ENCODE assay signal across 9 mouse cellular contexts in genomic region chr7:142657821-142658614, GRCm38 (mm10). TPM values are rescaled to one million over a fixed set of nuclear protein-coding genes. Genes with fewer than 3 reads are reported as not detected.
DNase-seq lines count a peak whose midpoint lies in the region; ATAC-seq lines count a peak whose summit lies in the region.
"Had no signal": no experiment of that assay in that cellular context is flagged by ENCODE, and none has a peak within 500 bp of the region (broad histone marks: within the 10 kb centered on the region; RNA-seq: fewer than 3 reads in every experiment).

No protein-coding gene starts in this region.

- ATAC-seq in megakaryocyte, adult 5-6 weeks (ENCODE audit: poor library complexity, severe bottlenecking): no peak
- ATAC-seq in limb, embryonic 11.5 days (ENCODE audit: insufficient number of reproducible peaks, low FRiP score, low TSS enrichment, low read depth): peak; percentile 18
- no peak for ATAC-seq in stomach, embryonic 14.5 days (ENCODE audit: insufficient number of reproducible peaks, insufficient read depth, low FRiP score, low read depth)

- H3K4me3 ChIP-seq in megakaryocyte, embryonic 14.5 days (replicated peaks): peak overlapping the region; percentile 85
- H3K4me3 ChIP-seq in limb, embryonic 11.5 days (ENCODE audit: low read depth, low read length): peak overlapping the region; percentile 73
- peak overlapping the region; percentile 59 for H3K4me3 ChIP-seq in stomach, embryonic 14.5 days (ENCODE audit: low read depth, low read length)

- H3K9ac ChIP-seq in limb, embryonic 11.5 days (ENCODE audit: low read length): peak overlapping the region; percentile 95
- peak overlapping the region; percentile 84 for H3K9ac ChIP-seq in stomach, embryonic 14.5 days (replicated peaks; ENCODE audit: low read depth, low read length)

- no peaks in the 10 kb centered on the region for H3K36me3 ChIP-seq in megakaryocyte, embryonic 14.5 days (replicated peaks; ENCODE audit: low read length)
- H3K36me3 ChIP-seq in limb, embryonic 11.5 days (ENCODE audit: control insufficient read depth, insufficient read depth, low read length): peaks cover 4% of the 10 kb centered on the region
- H3K36me3 ChIP-seq in stomach, embryonic 14.5 days (ENCODE audit: control insufficient read depth, insufficient read depth, low read length): peaks cover 14% of the 10 kb centered on the region

- 1% methylated on average over 34 of the region's 34 CpGs for WGBS in limb, embryonic 11.5 days
- 1% methylated on average over 34 of the region's 34 CpGs for WGBS in stomach, embryonic 14.5 days

- peaks cover 93% of the 10 kb centered on the region for H3K27me3 ChIP-seq in megakaryocyte, embryonic 14.5 days (replicated peaks)
- H3K27me3 ChIP-seq in limb, embryonic 11.5 days (ENCODE audit: control insufficient read depth, insufficient read depth, low read length): peaks cover 66% of the 10 kb centered on the region
- peaks cover 29% of the 10 kb centered on the region; the same call in 1 of the 2 replicates for H3K27me3 ChIP-seq in stomach, embryonic 14.5 days (ENCODE audit: control insufficient read depth, insufficient read depth, low read length)

- DNase-seq in embryo, embryonic 9.5 days (ENCODE audit: extremely low spot score): peak; percentile 58
- DNase-seq in embryo, embryonic 10 days (ENCODE audit: low spot score): no peak
- peak; percentile 74 for DNase-seq in limb, embryonic 11.5 days (ENCODE audit: low spot score)
- no peak for DNase-seq in thymus, postnatal 25 days
- no peak for DNase-seq in left cerebral cortex, adult 8-10 months (ENCODE audit: low spot score in 2 of 2)
- DNase-seq: right cerebral cortex, postnatal 25 days had no signal

- peak overlapping the region; percentile 57 for H3K4me2 ChIP-seq in limb, embryonic 11.5 days (ENCODE audit: low read depth, severe bottlenecking)
- H3K4me2 ChIP-seq in stomach, embryonic 14.5 days (replicated peaks; ENCODE audit: low read depth, low read length): peak overlapping the region; percentile 58

- H3K9me3 ChIP-seq in megakaryocyte, embryonic 14.5 days: no peaks in the 10 kb centered on the region; the same call in 1 of the 2 replicates
- no peaks in the 10 kb centered on the region for H3K9me3 ChIP-seq in limb, embryonic 11.5 days (ENCODE audit: control insufficient read depth, low read length)
- H3K9me3 ChIP-seq in stomach, embryonic 14.5 days (ENCODE audit: control insufficient read depth, low read depth, low read length): no peaks in the 10 kb centered on the region

- peaks cover 11% of the 10 kb centered on the region for H3K4me1 ChIP-seq in megakaryocyte, embryonic 14.5 days
- H3K4me1 ChIP-seq in limb, embryonic 11.5 days (ENCODE audit: control insufficient read depth, insufficient read depth, low read length): peaks cover 20% of the 10 kb centered on the region
- no peaks in the 10 kb centered on the region for H3K4me1 ChIP-seq in stomach, embryonic 14.5 days (ENCODE audit: control insufficient read depth, insufficient read depth, low read length)

- H3K27ac ChIP-seq in limb, embryonic 11.5 days (replicated peaks; ENCODE audit: low read depth, low read length): peak overlapping the region; percentile 98
- peak overlapping the region; percentile 96 for H3K27ac ChIP-seq in stomach, embryonic 14.5 days (ENCODE audit: low read length)

RNA-seq across cellular contexts. Expression of gene Igf2, which starts 8.6 kb away (rescaled TPM):
- not detected in 2 replicates for polyA plus RNA-seq in megakaryocyte, embryonic 14.5 days (2012; ENCODE audit: insufficient read depth, low replicate concordance)
- total RNA-seq in megakaryocyte, adult 5-6 weeks (2015): 0.05 TPM in 1 of 2 replicates, not detected in the other
- not detected in 2 replicates for total RNA-seq in megakaryocyte, adult 5-6 weeks (2017)
- polyA plus RNA-seq in limb, embryonic 11.5 days (2014; fragmentation: Nextera tagmentation; extraction: Ambion mirVana): 852 and 881 TPM in 2 replicates
- polyA plus RNA-seq in stomach, embryonic 14.5 days (2014; fragmentation: Nextera tagmentation; extraction: Ambion mirVana): 1,256 and 1,341 TPM in 2 replicates
- total RNA-seq in left cerebral cortex, adult 8-10 months (2022): 10 to 100 TPM; 82.1 to 99.4 (median 88.8) TPM

RNA-seq across cellular contexts. Expression of gene Gm49394, which starts 11.7 kb away (rescaled TPM):
- polyA plus RNA-seq in megakaryocyte, embryonic 14.5 days (2012; ENCODE audit: insufficient read depth, low replicate concordance): not detected in 2 replicates
- total RNA-seq in megakaryocyte, adult 5-6 weeks (2015): not detected in 2 replicates
- total RNA-seq in megakaryocyte, adult 5-6 weeks (2017): not detected in 2 replicates
- 0.10 TPM in 1 of 2 replicates, not detected in the other for polyA plus RNA-seq in limb, embryonic 11.5 days (2014; fragmentation: Nextera tagmentation; extraction: Ambion mirVana)
- not detected in 2 replicates for polyA plus RNA-seq in stomach, embryonic 14.5 days (2014; fragmentation: Nextera tagmentation; extraction: Ambion mirVana)
- total RNA-seq in left cerebral cortex, adult 8-10 months (2022): not detected

Comparison
In these comparisons a context has a peak if more than half of its experiments do, and no peak if none do; other contexts are left out.
1. DNase-seq: peak in embryo, embryonic 9.5 days (single experiment) and limb, embryonic 11.5 days (single experiment); none in embryo, embryonic 10 days (single experiment), thymus, postnatal 25 days (single experiment) and left cerebral cortex, adult 8-10 months (0 of 2).
2. RNA of gene Igf2, which starts 8.6 kb away (polyA plus RNA-seq): 1,256 to 1,341 TPM in stomach, embryonic 14.5 days and 852 to 881 TPM in limb, embryonic 11.5 days; not detected in megakaryocyte, embryonic 14.5 days; every median in the first group is over 100 times any median in the second.
3. Peak in every context shown above with its lines, with median percentiles within 50 percentile points of each other: H3K4me3 ChIP-seq.